Comparison of ENCODE assay signal across 16 mouse cellular contexts in the genomic region with DNA sequence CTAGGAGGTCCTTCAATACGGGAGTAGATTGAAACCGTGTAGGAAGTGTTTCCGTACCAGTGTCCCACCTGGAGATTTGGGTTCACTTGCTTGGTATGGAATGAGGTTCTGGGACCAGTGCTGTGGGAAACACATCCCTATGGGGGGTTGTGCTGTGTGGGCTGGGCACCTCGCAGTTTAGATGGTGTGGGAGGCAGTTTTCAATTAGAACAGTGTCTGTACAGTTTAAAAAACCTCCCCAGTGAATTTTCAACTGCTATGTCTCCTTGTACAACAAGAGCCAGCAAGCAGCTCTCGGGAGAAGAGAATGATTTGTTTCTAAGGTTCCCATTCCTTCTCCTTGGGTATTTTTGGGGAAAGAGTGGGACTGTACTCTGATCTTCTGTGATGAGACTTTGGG.
A peak's percentile ranks its signal among the peaks of the same experiment; 100 is the strongest.
DNase-seq lines count a peak whose midpoint lies in the region; ATAC-seq lines count a peak whose summit lies in the region.
"Had no signal": no experiment of that assay in that cellular context is flagged by ENCODE, and none has a peak within 500 bp of the region (broad histone marks: within the 10 kb centered on the region; RNA-seq: fewer than 3 reads in every experiment).

No protein-coding gene starts in this region.

- peak; percentile 14 for DNase-seq in layer of hippocampus, adult 11-12 months (ENCODE audit: low spot score)
- DNase-seq in layer of hippocampus, adult 9-10 months (ENCODE audit: low spot score): no peak
- peak; percentile 7 for DNase-seq in left cerebral cortex, adult 11 months (ENCODE audit: low spot score)
- DNase-seq in left cerebral cortex, postnatal 4 days: no peak
- peak; percentile 43 for DNase-seq in brain, adult 2 months (ENCODE audit: low read depth, low spot score)
- DNase-seq in left cerebral cortex, postnatal 25 days (ENCODE audit: low spot score in 2 of 2): peak; percentile 14 to 46
- DNase-seq in kidney, postnatal 4 days: no peak
- DNase-seq: adrenal gland, adult 8-10 months; cerebellum, adult 11-12 months; cerebellum, adult 9-10 months; cerebellum, postnatal 25 days; gastrocnemius, postnatal 36 days; heart, adult 18-20 months; heart, postnatal 14 days had no signal

- ATAC-seq in CD4-positive, CD25-positive, alpha-beta regulatory T cell, adult 4 months: no peak
- ATAC-seq: forebrain, embryonic 15.5 days had no signal

- intact Hi-C loops in left cerebral cortex, postnatal 4 days (cut with DNase I): no loop called here
- intact Hi-C loops in left cerebral cortex, postnatal 25 days (cut with DNase I): loop anchor here (5.0 kb wide), 1 partner anchor 466 kb away; no protein-coding TSS in a partner anchor

Comparison
In these comparisons a context has a peak if more than half of its experiments do, and no peak if none do; other contexts are left out.
1. DNase-seq: peak in layer of hippocampus, adult 11-12 months (single experiment), left cerebral cortex, adult 11 months (single experiment), brain, adult 2 months (single experiment) and left cerebral cortex, postnatal 25 days (2 of 2); none in layer of hippocampus, adult 9-10 months (single experiment), left cerebral cortex, postnatal 4 days (single experiment) and kidney, postnatal 4 days (0 of 2).